Mouse (Mus musculus) T-helper 1 cell (primary cell): Measurements from ENCODE around the gene Irs2.

Experiments
- in situ Hi-C: fragments of 300-600 bp; cut with MboI, MseI; formaldehyde crosslinking; loops from one replicate; pipeline ENCODE4 v1.15.1; 2025; ENCODE audit warnings: high pct_unique_total_duplicates

Gene Irs2

GRCm38 (mm10) chr8:10957292-10957955 is 50.8 kb downstream of the Irs2 start:
- in situ Hi-C loops, result loop anchor here (10.0 kb wide), 1 partner anchor 997 kb away; no protein-coding TSS in a partner anchor

GRCm38 (mm10) chr8:10953346-10954053 is 54.8 kb downstream of the Irs2 start:
- in situ Hi-C loops, result loop anchor here (10.0 kb wide), 1 partner anchor 1001 kb away; no protein-coding TSS in a partner anchor

GRCm38 (mm10) chr8:10952706-10953105 is 55.6 kb downstream of the Irs2 start:
- in situ Hi-C loops, result loop anchor here (10.0 kb wide), 1 partner anchor 1002 kb away; no protein-coding TSS in a partner anchor

GRCm38 (mm10) chr8:10952235-10952634 is 56.0 kb downstream of the Irs2 start:
- in situ Hi-C loops, result loop anchor here (10.0 kb wide), 1 partner anchor 1003 kb away; no protein-coding TSS in a partner anchor

GRCm38 (mm10) chr8:10951567-10951966 is 56.7 kb downstream of the Irs2 start:
- in situ Hi-C loops, result loop anchor here (10.0 kb wide), 1 partner anchor 1003 kb away; no protein-coding TSS in a partner anchor

- in situ Hi-C loops, result loop anchor here (5.0 kb wide), 1 partner anchor 61 kb away; the partner anchor contains the start of gene Irs2
Observed at GRCm38 (mm10) chr8:10945939-10946740, 62.1 kb downstream of the Irs2 start.

- in situ Hi-C loops, result loop anchor here (5.0 kb wide), 1 partner anchor 62 kb away; the partner anchor contains the start of gene Irs2
Observed at GRCm38 (mm10) chr8:10945490-10945889, 62.8 kb downstream of the Irs2 start.

- in situ Hi-C loops, result no loop called here
Observed at GRCm38 (mm10) chr8:10943314-10944060, 64.8 kb downstream of the Irs2 start.

GRCm38 (mm10) chr8:10939883-10940282 is 68.4 kb downstream of the Irs2 start:
- in situ Hi-C loops, result no loop called here

GRCm38 (mm10) chr8:10939210-10939782 is 69.0 kb downstream of the Irs2 start:
- in situ Hi-C loops, result no loop called here

- in situ Hi-C loops, result no loop called here
Observed at GRCm38 (mm10) chr8:10938284-10938683, 70.0 kb downstream of the Irs2 start.

GRCm38 (mm10) chr8:10936646-10937045 is 71.6 kb downstream of the Irs2 start:
- in situ Hi-C loops, result no loop called here

- in situ Hi-C loops, result no loop called here
Observed at GRCm38 (mm10) chr8:10935231-10935630, 73.0 kb downstream of the Irs2 start.
